Mouse (Mus musculus): ENCODE data around the gene Mob1a. TPM values are rescaled to one million over a fixed set of nuclear protein-coding genes. Genes with fewer than 3 reads are reported as not detected.

The Mob1a gene
- polyA plus RNA-seq, 1 experiment from 2014 or later = 29.2 TPM

GRCm38 (mm10) chr6:83361523-83362248 lies 35.9 kb downstream of the Mob1a start:
- no peaks in the 10 kb centered on the region for H3K27me3 ChIP-seq
- H3K27ac ChIP-seq (replicated peaks) = no peak overlapping the region
- H3K9ac ChIP-seq = no peak overlapping the region
- 90% methylated on average over 11 of the region's 11 CpGs for WGBS
- H3K4me2 ChIP-seq = no peak overlapping the region
- ATAC-seq (ENCODE audit: low read depth) = no peak
- H3K9me3 ChIP-seq = no peaks in the 10 kb centered on the region
- peaks cover 60% of the 10 kb centered on the region for H3K36me3 ChIP-seq
- H3K4me1 ChIP-seq (replicated peaks) = no peaks in the 10 kb centered on the region
- H3K4me3 ChIP-seq = no peak overlapping the region

- 91% methylated on average over 12 of the region's 12 CpGs for WGBS
- no peak overlapping the region for H3K4me3 ChIP-seq
- ATAC-seq (ENCODE audit: low read depth) = no peak
- H3K9me3 ChIP-seq = no peaks in the 10 kb centered on the region
- peaks cover 67% of the 10 kb centered on the region for H3K36me3 ChIP-seq
- H3K4me1 ChIP-seq (replicated peaks) = no peaks in the 10 kb centered on the region
- H3K27ac ChIP-seq (replicated peaks) = no peak overlapping the region
- H3K4me2 ChIP-seq = no peak overlapping the region
- no peak overlapping the region for H3K9ac ChIP-seq
- no peaks in the 10 kb centered on the region for H3K27me3 ChIP-seq
Observed at GRCm38 (mm10) chr6:83363075-83363474, 37.3 kb downstream of the Mob1a start.

- no peak for ATAC-seq (ENCODE audit: low read depth)
- no peak overlapping the region for H3K9ac ChIP-seq
- no peaks in the 10 kb centered on the region for H3K9me3 ChIP-seq
- peaks cover 93% of the 10 kb centered on the region for H3K36me3 ChIP-seq
- WGBS = 89% methylated on average over 21 of the region's 21 CpGs
- H3K27ac ChIP-seq (replicated peaks) = no peak overlapping the region
- H3K4me1 ChIP-seq (replicated peaks) = no peaks in the 10 kb centered on the region
- H3K4me2 ChIP-seq = no peak overlapping the region
- H3K27me3 ChIP-seq = no peaks in the 10 kb centered on the region
- no peak overlapping the region for H3K4me3 ChIP-seq
Observed at GRCm38 (mm10) chr6:83370316-83370965, 44.6 kb downstream of the Mob1a start.

- Histone ChIP-seq H3K4me2 (no peak overlapping the region), H3K36me3 (peaks cover 98% of the 10 kb centered on the region), H3K4me1 (replicated peaks) (no peaks in the 10 kb centered on the region), H3K9ac (no peak overlapping the region), H3K9me3 (no peaks in the 10 kb centered on the region), H3K4me3 (no peak overlapping the region), H3K27ac (replicated peaks) (no peak overlapping the region), H3K27me3 (no peaks in the 10 kb centered on the region)
- no peak for ATAC-seq (ENCODE audit: low read depth)
- 93% methylated on average over 3 of the region's 3 CpGs for WGBS
Observed at GRCm38 (mm10) chr6:83371350-83371749, 45.5 kb downstream of the Mob1a start.

GRCm38 (mm10) chr6:83373704-83374300 lies 48.0 kb downstream of the Mob1a start:
- no peak for ATAC-seq (ENCODE audit: low read depth)
- H3K4me3 ChIP-seq = no peak overlapping the region
- H3K9ac ChIP-seq = no peak overlapping the region
- H3K4me2 ChIP-seq = no peak overlapping the region
- H3K4me1 ChIP-seq (replicated peaks) = no peaks in the 10 kb centered on the region
- no peaks in the 10 kb centered on the region for H3K9me3 ChIP-seq
- no peaks in the 10 kb centered on the region for H3K27me3 ChIP-seq
- peaks cover 100% of the 10 kb centered on the region for H3K36me3 ChIP-seq
- WGBS = 88% methylated on average over 9 of the region's 9 CpGs
- H3K27ac ChIP-seq (replicated peaks) = no peak overlapping the region

- Histone ChIP-seq H3K9ac (no peak overlapping the region), H3K27me3 (no peaks in the 10 kb centered on the region), H3K27ac (replicated peaks) (no peak overlapping the region), H3K4me2 (no peak overlapping the region), H3K9me3 (no peaks in the 10 kb centered on the region), H3K4me1 (replicated peaks) (no peaks in the 10 kb centered on the region), H3K4me3 (no peak overlapping the region), H3K36me3 (peaks cover 88% of the 10 kb centered on the region)
- no peak for ATAC-seq (ENCODE audit: low read depth)
- WGBS = 89% methylated on average over 10 of the region's 10 CpGs
Observed at GRCm38 (mm10) chr6:83381510-83382491, 56.0 kb downstream of the Mob1a start.

- 93% methylated on average over 9 of the region's 9 CpGs for WGBS
- Histone ChIP-seq H3K36me3 (peaks cover 51% of the 10 kb centered on the region), H3K9me3 (no peaks in the 10 kb centered on the region), H3K27me3 (no peaks in the 10 kb centered on the region), H3K9ac (no peak overlapping the region), H3K4me1 (replicated peaks) (peaks cover 7% of the 10 kb centered on the region; the same call in 1 of the 2 replicates), H3K4me3 (no peak overlapping the region), H3K4me2 (no peak overlapping the region), H3K27ac (replicated peaks) (no peak overlapping the region)
- ATAC-seq (ENCODE audit: low read depth) = no peak
Observed at GRCm38 (mm10) chr6:83385569-83386090, 59.8 kb downstream of the Mob1a start.

- H3K36me3 ChIP-seq = peaks cover 47% of the 10 kb centered on the region
- no peak for ATAC-seq (ENCODE audit: low read depth)
Observed at GRCm38 (mm10) chr6:83392166-83392780, 66.5 kb downstream of the Mob1a start.

More at GRCm38 (mm10) chr6:83392166-83392780, 66.5 kb downstream of the Mob1a start:
- Histone ChIP-seq H3K4me2 (no peak overlapping the region), H3K4me3 (no peak overlapping the region), H3K9me3 (no peaks in the 10 kb centered on the region), H3K9ac (no peak overlapping the region), H3K4me1 (replicated peaks) (peaks cover 10% of the 10 kb centered on the region; the same call in 1 of the 2 replicates), H3K27ac (replicated peaks) (no peak overlapping the region), H3K27me3 (no peaks in the 10 kb centered on the region)
- 91% methylated on average over 8 of the region's 8 CpGs for WGBS

Other genes with a start within 250 kb of the Mob1a start
- 55.2 and 55.4 TPM in 2 replicates for gene Pcgf1, start 248.1 kb upstream of the Mob1a start, polyA plus RNA-seq (2015; fragmentation: Nextera tagmentation; extraction: Ambion mirVana)
- not detected in 2 replicates for gene Lbx2, start 239.6 kb upstream of the Mob1a start, polyA plus RNA-seq (2015; fragmentation: Nextera tagmentation; extraction: Ambion mirVana)
- 3.2 and 4.9 TPM in 2 replicates for gene Ccdc142, start 224.4 kb upstream of the Mob1a start, polyA plus RNA-seq (2015; fragmentation: Nextera tagmentation; extraction: Ambion mirVana)
- gene Gm42688, start 224.4 kb upstream of the Mob1a start, polyA plus RNA-seq (2015; fragmentation: Nextera tagmentation; extraction: Ambion mirVana) = 4.5 and 5.2 TPM in 2 replicates
- 133 TPM in 2 replicates for gene Mrpl53, start 217.0 kb upstream of the Mob1a start, polyA plus RNA-seq (2015; fragmentation: Nextera tagmentation; extraction: Ambion mirVana)
- gene Mogs, start 210.5 kb upstream of the Mob1a start, polyA plus RNA-seq (2015; fragmentation: Nextera tagmentation; extraction: Ambion mirVana) = 26.8 and 29.1 TPM in 2 replicates
- 202 and 228 TPM in 2 replicates for gene Wbp1, start 204.5 kb upstream of the Mob1a start, polyA plus RNA-seq (2015; fragmentation: Nextera tagmentation; extraction: Ambion mirVana)
- 11.4 and 13.0 TPM in 2 replicates for gene Ino80b, start 200.6 kb upstream of the Mob1a start, polyA plus RNA-seq (2015; fragmentation: Nextera tagmentation; extraction: Ambion mirVana)
- 18.9 and 20.7 TPM in 2 replicates for gene Rtkn, start 190.6 kb upstream of the Mob1a start, polyA plus RNA-seq (2015; fragmentation: Nextera tagmentation; extraction: Ambion mirVana)
- gene Wdr54, start 169.6 kb upstream of the Mob1a start, polyA plus RNA-seq (2015; fragmentation: Nextera tagmentation; extraction: Ambion mirVana) = 14.9 and 16.0 TPM in 2 replicates
- 2.1 and 3.3 TPM in 2 replicates for gene 1700003E16Rik, start 169.6 kb upstream of the Mob1a start, polyA plus RNA-seq (2015; fragmentation: Nextera tagmentation; extraction: Ambion mirVana)
- gene Dctn1, start 160.1 kb upstream of the Mob1a start, polyA plus RNA-seq (2015; fragmentation: Nextera tagmentation; extraction: Ambion mirVana) = 165 and 176 TPM in 2 replicates
- 0.17 and 0.56 TPM in 2 replicates for gene Slc4a5, start 106.2 kb upstream of the Mob1a start, polyA plus RNA-seq (2015; fragmentation: Nextera tagmentation; extraction: Ambion mirVana)
- 27.6 and 27.8 TPM in 2 replicates for gene Mthfd2, start 108 bp upstream of the Mob1a start, polyA plus RNA-seq (2015; fragmentation: Nextera tagmentation; extraction: Ambion mirVana)
- gene Bola3, start 23.1 kb downstream of the Mob1a start, polyA plus RNA-seq (2015; fragmentation: Nextera tagmentation; extraction: Ambion mirVana) = 68.5 and 70.4 TPM in 2 replicates
- 79.0 and 79.2 TPM in 2 replicates for gene Tet3, start 133.1 kb downstream of the Mob1a start, polyA plus RNA-seq (2015; fragmentation: Nextera tagmentation; extraction: Ambion mirVana)
- 70.8 and 75.7 TPM in 2 replicates for gene Dguok, start 181.0 kb downstream of the Mob1a start, polyA plus RNA-seq (2015; fragmentation: Nextera tagmentation; extraction: Ambion mirVana)
- gene Actg2, start 210.2 kb downstream of the Mob1a start, polyA plus RNA-seq (2015; fragmentation: Nextera tagmentation; extraction: Ambion mirVana) = 1.9 and 2.0 TPM in 2 replicates
- gene Stambp, start 246.7 kb downstream of the Mob1a start, polyA plus RNA-seq (2015; fragmentation: Nextera tagmentation; extraction: Ambion mirVana) = 46.4 and 49.3 TPM in 2 replicates

All from neural tube, embryonic 13.5 days (tissue).